Mouse (Mus musculus) spleen, adult 2 months (tissue): Measurements from ENCODE around the gene Pcp4l1.

Source experiments
- CTCF ChIP-seq: fragments of 200-500 bp; IDR thresholded peaks from 2 replicates; pipeline ENCODE4 v1.5.1; 2011; ENCODE audit warnings: mild to moderate bottlenecking, inconsistent platforms; ENCODE audit not compliant: insufficient read depth, insufficient read length, insufficient replicate concordance; ENCODE audit errors: extremely low read depth
- POLR2A ChIP-seq: fragments of 200-500 bp; IDR thresholded peaks from 2 replicates; pipeline ENCODE4 v1.6.1; 2011; ENCODE audit warnings: low read depth, low read length, inconsistent platforms

- TF ChIP-seq CTCF, result peak; percentile 15; the same call in 1 of the 2 replicates
- TF ChIP-seq POLR2A, result peak; percentile 8; the same call in 1 of the 2 replicates
These were observed 26.4 kb upstream of the Pcp4l1 start, which contains the start of gene Tomm40l for GRCm38 (mm10) chr1:171222238-171223155.
